Comparison of ENCODE assay signal across 8 mouse cellular contexts in genomic region chr11:4986695-4987486, GRCm38 (mm10). TPM values are rescaled to one million over a fixed set of nuclear protein-coding genes. Genes with fewer than 3 reads are reported as not detected.
DNase-seq lines count a peak whose midpoint lies in the region; ATAC-seq and TF ChIP-seq lines count a peak whose summit lies in the region.

Gene Ap1b1, plus strand, starts transcription at chr11:4986824.

- H3K9ac ChIP-seq in ES-E14 (ENCODE audit: insufficient read depth, low read depth, low read length, poor library complexity, severe bottlenecking), result peak within 1 kb of the TSS; percentile 75
- peak within 1 kb of the TSS; percentile 73 for H3K9ac ChIP-seq in forebrain, embryonic 15.5 days (replicated peaks)
- H3K9ac ChIP-seq in liver, postnatal 0 days (replicated peaks), result peak within 1 kb of the TSS; percentile 67
- H3K9ac ChIP-seq in neural tube, embryonic 13.5 days, result peak within 1 kb of the TSS; percentile 86

- peak; percentile 92 for DNase-seq in ES-E14 (ENCODE audit: low read depth, low spot score)
- peak; percentile 88 for DNase-seq in cerebellum, adult 11-12 months
- peak; percentile 91 for DNase-seq in heart, postnatal 14 days
- peak; percentile 84 for DNase-seq in layer of hippocampus, adult 11-12 months (ENCODE audit: low spot score)
- DNase-seq in liver, postnatal 0 days, result peak; percentile 99
- DNase-seq in telencephalon, adult 2 months (ENCODE audit: low read depth, low spot score), result peak; percentile 65

- no peak; the same call in 1 of the 2 replicates for TF ChIP-seq EP300 in liver, postnatal 0 days (IDR thresholded peaks at IDR 0.05; ENCODE audit: low read depth)

- peaks cover 3 to 4% of the 10 kb centered on the region in 2 experiments; a peak in 1 of 4 replicates for H3K4me1 ChIP-seq in ES-E14 (ENCODE audit: control insufficient read depth in 2 of 2, insufficient read depth in 2 of 2, low read length in 2 of 2, poor library complexity in 1 of 2)
- H3K4me1 ChIP-seq in forebrain, embryonic 15.5 days, result peaks cover 21% of the 10 kb centered on the region
- peaks cover 38% of the 10 kb centered on the region for H3K4me1 ChIP-seq in liver, postnatal 0 days (ENCODE audit: insufficient read depth)
- H3K4me1 ChIP-seq in neural tube, embryonic 13.5 days (replicated peaks), result peaks cover 27% of the 10 kb centered on the region

- ATAC-seq in forebrain, embryonic 15.5 days (replicated peaks), result peak; percentile 90
- ATAC-seq in liver, postnatal 0 days, result peak; percentile 98
- ATAC-seq in neural tube, embryonic 13.5 days (ENCODE audit: low read depth), result peak; percentile 86

- H3K4me3 ChIP-seq in ES-E14 (ENCODE audit: insufficient read depth in 1 of 2, low read depth in 1 of 2, low read length in 2 of 2, poor library complexity in 1 of 2, severe bottlenecking in 1 of 2), result peak within 1 kb of the TSS; percentile 79 to 99
- peak within 1 kb of the TSS; percentile 71 for H3K4me3 ChIP-seq in forebrain, embryonic 15.5 days
- peak within 1 kb of the TSS; percentile 66 for H3K4me3 ChIP-seq in liver, postnatal 0 days (ENCODE audit: low read depth, low read length)
- peak within 1 kb of the TSS; percentile 83 for H3K4me3 ChIP-seq in neural tube, embryonic 13.5 days

- under 1% methylated on average over 60 of the region's 62 CpGs for WGBS in forebrain, embryonic 15.5 days
- 2% methylated on average over 55 of the region's 62 CpGs for WGBS in liver, postnatal 0 days (ENCODE audit: insufficient replicate concordance)
- 1% methylated on average over 62 of the region's 62 CpGs for WGBS in neural tube, embryonic 13.5 days

- intact Hi-C loops in heart, postnatal 14 days (cut with DNase I), result no loop called here

- peak within 1 kb of the TSS; percentile 93 for H3K4me2 ChIP-seq in forebrain, embryonic 15.5 days (replicated peaks)
- peak within 1 kb of the TSS; percentile 85 for H3K4me2 ChIP-seq in liver, postnatal 0 days (ENCODE audit: low read depth, low read length)
- H3K4me2 ChIP-seq in neural tube, embryonic 13.5 days, result peak within 1 kb of the TSS; percentile 93

- H3K27me3 ChIP-seq in forebrain, embryonic 15.5 days, result no peaks in the 10 kb centered on the region
- no peaks in the 10 kb centered on the region for H3K27me3 ChIP-seq in liver, postnatal 0 days (ENCODE audit: insufficient read depth, low read length)
- H3K27me3 ChIP-seq in neural tube, embryonic 13.5 days, result no peaks in the 10 kb centered on the region

- no peak within 1 kb of the TSS for H3K27ac ChIP-seq in ES-E14 (ENCODE audit: insufficient read depth, low read depth, low read length, poor library complexity, severe bottlenecking)
- peak within 1 kb of the TSS; percentile 60 for H3K27ac ChIP-seq in forebrain, embryonic 15.5 days (replicated peaks)
- H3K27ac ChIP-seq in liver, postnatal 0 days (ENCODE audit: low read depth), result peak within 1 kb of the TSS; percentile 81
- H3K27ac ChIP-seq in neural tube, embryonic 13.5 days (replicated peaks), result peak within 1 kb of the TSS; percentile 74

- no peak for TF ChIP-seq CTCF in liver, postnatal 0 days (IDR thresholded peaks at IDR 0.05; ENCODE audit: low read depth)

- in situ Hi-C loops in ES-E14 (cut with MboI; ENCODE audit: low sequenced_read_pairs in 2 of 2, unreplicated experiment in 2 of 2), result no loop called here

- no peaks in the 10 kb centered on the region for H3K9me3 ChIP-seq in ES-E14 (ENCODE audit: control insufficient read depth, insufficient read depth, low read depth, low read length)
- no peaks in the 10 kb centered on the region for H3K9me3 ChIP-seq in forebrain, embryonic 15.5 days
- H3K9me3 ChIP-seq in liver, postnatal 0 days (ENCODE audit: low read length), result no peaks in the 10 kb centered on the region
- H3K9me3 ChIP-seq in neural tube, embryonic 13.5 days, result no peaks in the 10 kb centered on the region

- H3K36me3 ChIP-seq in ES-E14 (ENCODE audit: control insufficient read depth, insufficient read depth, low read length, poor library complexity, severe bottlenecking), result peaks cover 4% of the 10 kb centered on the region; the same call in 1 of the 2 replicates
- H3K36me3 ChIP-seq in forebrain, embryonic 15.5 days, result no peaks in the 10 kb centered on the region; the same call in 1 of the 2 replicates
- H3K36me3 ChIP-seq in liver, postnatal 0 days (replicated peaks; ENCODE audit: insufficient read depth, low read length), result peaks cover 10% of the 10 kb centered on the region; the same call in 1 of the 2 replicates
- peaks cover 26% of the 10 kb centered on the region for H3K36me3 ChIP-seq in neural tube, embryonic 13.5 days

TF ChIP-seq in ES-E14, 5 proteins besides CTCF, POLR2A, EP300 and RAD21:
- no peak for TF ChIP-seq CHD2 (IDR thresholded peaks at IDR 0.05; ENCODE audit: low read depth, low read length)
- no peak for TF ChIP-seq ZC3H11A (IDR thresholded peaks at IDR 0.05; ENCODE audit: borderline replicate concordance, low read depth, low read length)
- no peak for TF ChIP-seq MAFK (IDR thresholded peaks at IDR 0.05; ENCODE audit: insufficient read depth, low read depth, low read length)
- no peak for TF ChIP-seq HCFC1 (IDR thresholded peaks at IDR 0.05; ENCODE audit: borderline replicate concordance, insufficient read depth, low read length)
- TF ChIP-seq ZNF384 (IDR thresholded peaks at IDR 0.05; ENCODE audit: low read depth, low read length), result no peak

RNA-seq across cellular contexts. Expression of gene Ap1b1, which starts in this region (rescaled TPM):
- total RNA-seq in ES-E14 (2012; rRNA removed), result 37.2 and 42.4 TPM in 2 replicates
- 78.5 and 81.4 TPM in 2 replicates for polyA plus RNA-seq in forebrain, embryonic 15.5 days (2015; fragmentation: Nextera tagmentation; extraction: Ambion mirVana)
- total RNA-seq in heart, postnatal 14 days (2021), result 10 to 100 TPM; 48.9 to 51.7 TPM
- polyA plus RNA-seq in liver, postnatal 0 days (2015; fragmentation: Nextera tagmentation; extraction: Ambion mirVana), result 40.7 and 46.3 TPM in 2 replicates
- 84.5 and 89.7 TPM in 2 replicates for polyA plus RNA-seq in neural tube, embryonic 13.5 days (2015; fragmentation: Nextera tagmentation; extraction: Ambion mirVana)
